Mouse (Mus musculus) ovary, postnatal 10 days (tissue): Measurements from ENCODE around the gene Kif16b.

Experiments
- DNase-seq: peaks from one replicate; pipeline ENCODE4 v3.0.0; 2022; ENCODE audit warnings: low spot score

Kif16b gene

GRCm38 (mm10) chr2:142648023-142648453 lies 253.3 kb downstream of the Kif16b start:
- DNase-seq = no peak

GRCm38 (mm10) chr2:142646863-142647262 lies 254.5 kb downstream of the Kif16b start:
- DNase-seq = no peak

- DNase-seq = no peak
These were observed 259.6 kb downstream of the Kif16b start for GRCm38 (mm10) chr2:142641766-142642165.

GRCm38 (mm10) chr2:142635606-142636304 lies 265.6 kb downstream of the Kif16b start:
- DNase-seq = no peak

GRCm38 (mm10) chr2:142633996-142634559 lies 267.3 kb downstream of the Kif16b start:
- no peak for DNase-seq

- no peak for DNase-seq
These were observed 271.6 kb downstream of the Kif16b start for GRCm38 (mm10) chr2:142629523-142630312.

GRCm38 (mm10) chr2:142625756-142626155 lies 275.6 kb downstream of the Kif16b start:
- no peak for DNase-seq

GRCm38 (mm10) chr2:142625101-142625500 lies 276.2 kb downstream of the Kif16b start:
- no peak for DNase-seq

- DNase-seq = no peak
These were observed 277.1 kb downstream of the Kif16b start for GRCm38 (mm10) chr2:142624254-142624653.

- DNase-seq = no peak
These were observed 280.2 kb downstream of the Kif16b start for GRCm38 (mm10) chr2:142621152-142621551.

- DNase-seq = no peak
These were observed 281.4 kb downstream of the Kif16b start for GRCm38 (mm10) chr2:142619926-142620325.

GRCm38 (mm10) chr2:142614535-142614934 lies 286.8 kb downstream of the Kif16b start:
- DNase-seq = no peak

GRCm38 (mm10) chr2:142612359-142612953 lies 288.9 kb downstream of the Kif16b start:
- DNase-seq = no peak

GRCm38 (mm10) chr2:142611113-142611512 lies 290.2 kb downstream of the Kif16b start:
- DNase-seq = no peak

- DNase-seq = no peak
These were observed 291.1 kb downstream of the Kif16b start for GRCm38 (mm10) chr2:142610206-142610605.

- no peak for DNase-seq
These were observed 292.6 kb downstream of the Kif16b start for GRCm38 (mm10) chr2:142608778-142609177.

- DNase-seq = no peak
These were observed 296.6 kb downstream of the Kif16b start for GRCm38 (mm10) chr2:142604762-142605161.

- no peak for DNase-seq
These were observed 298.1 kb downstream of the Kif16b start for GRCm38 (mm10) chr2:142603210-142603609.

GRCm38 (mm10) chr2:142599235-142599634 lies 302.1 kb downstream of the Kif16b start:
- no peak for DNase-seq

GRCm38 (mm10) chr2:142596176-142597170 lies 304.9 kb downstream of the Kif16b start:
- no peak for DNase-seq

GRCm38 (mm10) chr2:142590938-142591337 lies 310.4 kb downstream of the Kif16b start:
- no peak for DNase-seq
